Comparison of ENCODE assay signal across 15 mouse cellular contexts in the genomic region with DNA sequence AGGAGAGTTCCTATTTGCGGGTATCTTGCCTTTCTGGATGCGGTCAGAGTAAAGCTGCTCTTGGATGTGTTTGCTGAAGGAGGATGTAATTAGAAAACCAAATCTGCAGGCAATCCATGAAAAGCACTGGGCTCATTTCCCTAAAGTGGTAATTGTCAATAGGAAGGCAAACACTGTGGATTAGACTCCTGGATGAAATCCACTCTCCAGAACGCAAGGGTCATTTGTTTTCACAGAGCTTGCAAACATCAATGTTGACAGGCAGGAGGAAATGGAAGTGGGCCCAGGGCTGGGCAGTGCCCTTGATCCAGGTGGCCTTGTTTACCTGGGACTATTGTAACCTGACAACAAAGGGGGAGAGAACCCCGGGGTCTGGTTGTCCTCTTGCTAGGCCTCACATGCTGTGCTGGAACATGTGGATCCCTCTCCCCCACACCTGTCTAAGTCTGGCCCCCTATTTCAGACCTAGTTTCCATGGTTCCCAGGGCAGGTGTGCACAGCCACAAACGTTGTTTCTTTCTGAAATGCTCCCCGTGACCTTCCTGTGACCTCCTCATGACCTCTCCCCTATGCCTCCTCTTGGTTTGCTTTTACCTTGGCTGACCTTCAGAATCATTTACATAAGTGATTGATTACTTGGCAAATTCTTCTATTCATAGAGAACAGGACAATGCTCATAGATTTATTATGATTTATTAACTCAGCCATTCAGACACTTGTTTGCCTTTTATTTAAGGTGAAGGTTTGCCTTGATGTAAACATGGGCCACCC.
DNase-seq lines count a peak whose midpoint lies in the region; ATAC-seq and TF ChIP-seq lines count a peak whose summit lies in the region.
"Had no signal": no experiment of that assay in that cellular context is flagged by ENCODE, and none has a peak within 500 bp of the region (broad histone marks: within the 10 kb centered on the region; RNA-seq: fewer than 3 reads in every experiment).

No protein-coding gene starts in this region.

- H3K9me3 ChIP-seq in heart, embryonic 10.5 days: no peaks in the 10 kb centered on the region
- H3K9me3 ChIP-seq in lung, postnatal 0 days (ENCODE audit: low read length): no peaks in the 10 kb centered on the region
- H3K9me3 ChIP-seq in neural tube, embryonic 15.5 days (replicated peaks): no peaks in the 10 kb centered on the region

- peaks cover 20% of the 10 kb centered on the region for H3K4me1 ChIP-seq in heart, embryonic 10.5 days
- H3K4me1 ChIP-seq in lung, postnatal 0 days (ENCODE audit: insufficient read depth, low read depth, low read length): no peaks in the 10 kb centered on the region; the same call in 1 of the 2 replicates
- peaks cover 26% of the 10 kb centered on the region for H3K4me1 ChIP-seq in neural tube, embryonic 15.5 days

- TF ChIP-seq CTCF in lung, postnatal 0 days (IDR thresholded peaks at IDR 0.05): no peak
- no peak for TF ChIP-seq CTCF in brain, embryonic 14.5 days (IDR thresholded peaks at IDR 0.05; ENCODE audit: borderline replicate concordance, extremely low read depth, insufficient read depth, insufficient read length)

- intact Hi-C loops in heart, postnatal 36 days (cut with DNase I): loop anchor here (5.0 kb wide), 2 partner anchors 182 to 907 kb away; no protein-coding TSS in a partner anchor
- intact Hi-C loops in left cerebral cortex, postnatal 14 days (cut with DNase I): no loop called here

- no peak for DNase-seq in heart, embryonic 10.5 days (ENCODE audit: low spot score)
- DNase-seq in heart, postnatal 36 days: no peak
- DNase-seq in lung, postnatal 0 days (ENCODE audit: low spot score): no peak
- no peak for DNase-seq in lung, postnatal 14 days
- peak; percentile 53 for DNase-seq in brain, embryonic 14.5 days (ENCODE audit: low read depth)
- DNase-seq in cerebellum, adult 9-11 months: no peak
- DNase-seq in left cerebral cortex, postnatal 14 days (ENCODE audit: low spot score in 2 of 2): no peak
- DNase-seq: adrenal gland, adult 8-10 months; cerebellum, adult 8-10 months; gastrocnemius, postnatal 25 days; kidney, postnatal 10 days; right cerebral cortex, postnatal 14 days had no signal

- TF ChIP-seq POLR2A in brain, embryonic 14.5 days (IDR thresholded peaks at IDR 0.05; ENCODE audit: borderline replicate concordance, extremely low read depth, insufficient read depth, insufficient read length, poor library complexity, severe bottlenecking): no peak

- H3K36me3 ChIP-seq in heart, embryonic 10.5 days: no peaks in the 10 kb centered on the region
- no peaks in the 10 kb centered on the region for H3K36me3 ChIP-seq in lung, postnatal 0 days (ENCODE audit: insufficient read depth, low read length)
- no peaks in the 10 kb centered on the region for H3K36me3 ChIP-seq in neural tube, embryonic 15.5 days

- no peak for ATAC-seq in lung, postnatal 0 days
- ATAC-seq in neural tube, embryonic 15.5 days (ENCODE audit: low FRiP score): no peak
- ATAC-seq: inflammation-experienced regulatory T-cells, adult 6 months had no signal

- TF ChIP-seq EP300 in lung, postnatal 0 days (IDR thresholded peaks at IDR 0.05): peak; percentile 48; the same call in 1 of the 2 replicates

- WGBS in heart, embryonic 10.5 days: 57% methylated on average over 6 of the region's 6 CpGs
- WGBS in lung, postnatal 0 days: 49% methylated on average over 6 of the region's 6 CpGs
- 27% methylated on average over 6 of the region's 6 CpGs for WGBS in neural tube, embryonic 15.5 days

- no peak overlapping the region for H3K9ac ChIP-seq in lung, postnatal 0 days (replicated peaks; ENCODE audit: low read depth)
- H3K9ac ChIP-seq in neural tube, embryonic 15.5 days (replicated peaks): no peak overlapping the region

- no peak overlapping the region for H3K4me3 ChIP-seq in heart, embryonic 10.5 days
- no peak overlapping the region for H3K4me3 ChIP-seq in lung, postnatal 0 days (ENCODE audit: low read depth, low read length)
- no peak overlapping the region for H3K4me3 ChIP-seq in neural tube, embryonic 15.5 days (replicated peaks)

- peak overlapping the region; percentile 65; the same call in 1 of the 2 replicates for H3K27ac ChIP-seq in heart, embryonic 10.5 days
- no peak overlapping the region for H3K27ac ChIP-seq in lung, postnatal 0 days (ENCODE audit: low read length)
- H3K27ac ChIP-seq in neural tube, embryonic 15.5 days (replicated peaks): peak overlapping the region; percentile 19
- H3K27ac ChIP-seq: macrophage had no signal

- no peak overlapping the region for H3K4me2 ChIP-seq in lung, postnatal 0 days (replicated peaks; ENCODE audit: low read depth, low read length)
- H3K4me2 ChIP-seq in neural tube, embryonic 15.5 days: no peak overlapping the region

- no peaks in the 10 kb centered on the region for H3K27me3 ChIP-seq in heart, embryonic 10.5 days (ENCODE audit: insufficient read depth, poor library complexity, severe bottlenecking)
- no peaks in the 10 kb centered on the region for H3K27me3 ChIP-seq in lung, postnatal 0 days (replicated peaks; ENCODE audit: insufficient read depth, low read length)
- no peaks in the 10 kb centered on the region for H3K27me3 ChIP-seq in neural tube, embryonic 15.5 days (replicated peaks)
